Mouse (Mus musculus): ENCODE results near the gene Ptcd2.
A peak's percentile ranks its signal among the peaks of the same experiment; 100 is the strongest.

Gene Ptcd2

GRCm38 (mm10) chr13:99344599-99345575 is at the start of gene Ptcd2, which contains the start of gene Mrps27:
Ptcd2 (minus strand) TSS chr13:99344705.
Mrps27 (plus strand) TSS chr13:99344786.
- peak; percentile 94 for DNase-seq (ENCODE audit: low spot score)

- DNase-seq (ENCODE audit: low spot score), result no peak
Measured at GRCm38 (mm10) chr13:99393128-99393527, 48.6 kb upstream of the Ptcd2 start.

- no peak for DNase-seq (ENCODE audit: low spot score)
Measured at GRCm38 (mm10) chr13:99391417-99391816, 46.9 kb upstream of the Ptcd2 start.

- no peak for DNase-seq (ENCODE audit: low spot score)
Measured at GRCm38 (mm10) chr13:99387901-99388811, 43.7 kb upstream of the Ptcd2 start.

GRCm38 (mm10) chr13:99386341-99386740 is 41.8 kb upstream of the Ptcd2 start:
- no peak for DNase-seq (ENCODE audit: low spot score)

- no peak for DNase-seq (ENCODE audit: low spot score)
Measured at GRCm38 (mm10) chr13:99385911-99386310, 41.4 kb upstream of the Ptcd2 start.

- DNase-seq (ENCODE audit: low spot score), result no peak
Measured at GRCm38 (mm10) chr13:99384555-99385203, 40.2 kb upstream of the Ptcd2 start.

GRCm38 (mm10) chr13:99382373-99382772 is 37.9 kb upstream of the Ptcd2 start:
- no peak for DNase-seq (ENCODE audit: low spot score)

GRCm38 (mm10) chr13:99378223-99378622 is 33.7 kb upstream of the Ptcd2 start:
- no peak for DNase-seq (ENCODE audit: low spot score)

- no peak for DNase-seq (ENCODE audit: low spot score)
Measured at GRCm38 (mm10) chr13:99377055-99377454, 32.5 kb upstream of the Ptcd2 start.

- DNase-seq (ENCODE audit: low spot score), result peak; percentile 57
Measured at GRCm38 (mm10) chr13:99375550-99375949, 31.0 kb upstream of the Ptcd2 start.

GRCm38 (mm10) chr13:99374191-99374590 is 29.7 kb upstream of the Ptcd2 start:
- no peak for DNase-seq (ENCODE audit: low spot score)

- DNase-seq (ENCODE audit: low spot score), result no peak
Measured at GRCm38 (mm10) chr13:99373684-99374083, 29.2 kb upstream of the Ptcd2 start.

GRCm38 (mm10) chr13:99371285-99371684 is 26.8 kb upstream of the Ptcd2 start:
- DNase-seq (ENCODE audit: low spot score), result no peak

- no peak for DNase-seq (ENCODE audit: low spot score)
Measured at GRCm38 (mm10) chr13:99369103-99369502, 24.6 kb upstream of the Ptcd2 start.

GRCm38 (mm10) chr13:99367554-99368174 is 23.2 kb upstream of the Ptcd2 start:
- DNase-seq (ENCODE audit: low spot score), result no peak

GRCm38 (mm10) chr13:99366422-99367175 is 22.1 kb upstream of the Ptcd2 start:
- no peak for DNase-seq (ENCODE audit: low spot score)

- no peak for DNase-seq (ENCODE audit: low spot score)
Measured at GRCm38 (mm10) chr13:99363866-99364265, 19.4 kb upstream of the Ptcd2 start.

GRCm38 (mm10) chr13:99358921-99359320 is 14.4 kb upstream of the Ptcd2 start:
- no peak for DNase-seq (ENCODE audit: low spot score)

GRCm38 (mm10) chr13:99356428-99357265 is 12.1 kb upstream of the Ptcd2 start:
- no peak for DNase-seq (ENCODE audit: low spot score)
